Comparison of ENCODE assay signal across 11 mouse cellular contexts in genomic region chr2:85224221-85225179, GRCm38 (mm10). TPM values are rescaled to one million over a fixed set of nuclear protein-coding genes. Genes with fewer than 3 reads are reported as not detected.
DNase-seq lines count a peak whose midpoint lies in the region; ATAC-seq lines count a peak whose summit lies in the region.
"Had no signal": no experiment of that assay in that cellular context is flagged by ENCODE, and none has a peak within 500 bp of the region (broad histone marks: within the 10 kb centered on the region; RNA-seq: fewer than 3 reads in every experiment).

No protein-coding gene starts in this region.

- no peak overlapping the region for H3K27ac ChIP-seq in forebrain, embryonic 13.5 days
- no peak overlapping the region for H3K27ac ChIP-seq in forebrain, embryonic 11.5 days (ENCODE audit: low read depth, low read length)
- no peak overlapping the region for H3K27ac ChIP-seq in limb, embryonic 10.5 days
- no peak overlapping the region for H3K27ac ChIP-seq in stomach, embryonic 14.5 days (ENCODE audit: low read length)
- H3K27ac ChIP-seq: embryonic facial prominence, embryonic 12.5 days; liver, embryonic 13.5 days had no signal

- H3K36me3 ChIP-seq in forebrain, embryonic 13.5 days (ENCODE audit: poor library complexity, severe bottlenecking) = no peaks in the 10 kb centered on the region
- no peaks in the 10 kb centered on the region for H3K36me3 ChIP-seq in forebrain, embryonic 11.5 days (ENCODE audit: control insufficient read depth, insufficient read depth, low read length)
- no peaks in the 10 kb centered on the region for H3K36me3 ChIP-seq in limb, embryonic 10.5 days
- no peaks in the 10 kb centered on the region for H3K36me3 ChIP-seq in stomach, embryonic 14.5 days (ENCODE audit: control insufficient read depth, insufficient read depth, low read length)
- H3K36me3 ChIP-seq: embryonic facial prominence, embryonic 12.5 days; liver, embryonic 13.5 days had no signal

- 0 out of 2 replicates have a peak, but pooled peaks cover 6% of the 10 kb centered on the region for H3K4me1 ChIP-seq in forebrain, embryonic 13.5 days
- no peaks in the 10 kb centered on the region for H3K4me1 ChIP-seq in forebrain, embryonic 11.5 days (replicated peaks; ENCODE audit: control insufficient read depth, insufficient read depth, low read length)
- peaks cover 8% of the 10 kb centered on the region for H3K4me1 ChIP-seq in limb, embryonic 10.5 days
- H3K4me1 ChIP-seq in stomach, embryonic 14.5 days (ENCODE audit: control insufficient read depth, insufficient read depth, low read length) = no peaks in the 10 kb centered on the region
- H3K4me1 ChIP-seq: embryonic facial prominence, embryonic 12.5 days; liver, embryonic 13.5 days had no signal

- peak; percentile 45; the same call in 1 of the 2 replicates for ATAC-seq in forebrain, embryonic 13.5 days
- no peak for ATAC-seq in forebrain, embryonic 11.5 days (replicated peaks; ENCODE audit: low FRiP score)
- ATAC-seq in stomach, embryonic 14.5 days (ENCODE audit: insufficient number of reproducible peaks, insufficient read depth, low FRiP score, low read depth) = peak; percentile 59

- H3K4me2 ChIP-seq in forebrain, embryonic 13.5 days = no peak overlapping the region
- no peak overlapping the region for H3K4me2 ChIP-seq in forebrain, embryonic 11.5 days (ENCODE audit: low read depth, low read length, severe bottlenecking)
- H3K4me2 ChIP-seq in stomach, embryonic 14.5 days (replicated peaks; ENCODE audit: low read depth, low read length) = no peak overlapping the region; the same call in 1 of the 2 replicates
- H3K4me2 ChIP-seq: embryonic facial prominence, embryonic 12.5 days; liver, embryonic 13.5 days had no signal

- H3K9me3 ChIP-seq in forebrain, embryonic 13.5 days (replicated peaks) = no peaks in the 10 kb centered on the region
- no peaks in the 10 kb centered on the region for H3K9me3 ChIP-seq in forebrain, embryonic 11.5 days (ENCODE audit: control insufficient read depth, low read length)
- no peaks in the 10 kb centered on the region for H3K9me3 ChIP-seq in limb, embryonic 10.5 days (replicated peaks)
- no peaks in the 10 kb centered on the region for H3K9me3 ChIP-seq in stomach, embryonic 14.5 days (ENCODE audit: control insufficient read depth, low read depth, low read length)
- H3K9me3 ChIP-seq: embryonic facial prominence, embryonic 12.5 days; liver, embryonic 13.5 days had no signal

- no peak for DNase-seq in forebrain, embryonic 11.5 days (ENCODE audit: low spot score)
- DNase-seq in ovary, postnatal 14 days (ENCODE audit: low spot score) = peak; percentile 7
- no peak for DNase-seq in ovary, adult 18-20 months (ENCODE audit: low spot score)
- DNase-seq in limb, embryonic 10.5 days (ENCODE audit: low spot score) = peak; percentile 38
- DNase-seq in ovary, postnatal 36 days (ENCODE audit: low spot score) = no peak
- DNase-seq in cerebellum, postnatal 4 days (ENCODE audit: low spot score in 2 of 2) = no peak
- DNase-seq: heart, postnatal 4 days; liver, embryonic 13.5 days had no signal

- H3K4me3 ChIP-seq in forebrain, embryonic 13.5 days = no peak overlapping the region
- H3K4me3 ChIP-seq in forebrain, embryonic 11.5 days (ENCODE audit: low read depth, low read length) = no peak overlapping the region
- peak overlapping the region; percentile 25; the same call in 1 of the 2 replicates for H3K4me3 ChIP-seq in limb, embryonic 10.5 days
- H3K4me3 ChIP-seq in stomach, embryonic 14.5 days (ENCODE audit: low read depth, low read length) = no peak overlapping the region
- H3K4me3 ChIP-seq: embryonic facial prominence, embryonic 12.5 days; liver, embryonic 13.5 days had no signal

- H3K9ac ChIP-seq in forebrain, embryonic 13.5 days = no peak overlapping the region
- no peak overlapping the region for H3K9ac ChIP-seq in forebrain, embryonic 11.5 days (ENCODE audit: low read length)
- no peak overlapping the region for H3K9ac ChIP-seq in stomach, embryonic 14.5 days (replicated peaks; ENCODE audit: low read depth, low read length)
- H3K9ac ChIP-seq: embryonic facial prominence, embryonic 12.5 days; liver, embryonic 13.5 days had no signal

- WGBS in forebrain, embryonic 13.5 days = 43% methylated on average over 17 of the region's 17 CpGs
- WGBS in forebrain, embryonic 11.5 days = 51% methylated on average over 17 of the region's 17 CpGs
- 40% methylated on average over 17 of the region's 17 CpGs for WGBS in limb, embryonic 10.5 days
- WGBS in stomach, embryonic 14.5 days = 40% methylated on average over 17 of the region's 17 CpGs

- no peaks in the 10 kb centered on the region for H3K27me3 ChIP-seq in forebrain, embryonic 13.5 days
- H3K27me3 ChIP-seq in forebrain, embryonic 11.5 days (ENCODE audit: control insufficient read depth, insufficient read depth, low read length) = no peaks in the 10 kb centered on the region
- H3K27me3 ChIP-seq in limb, embryonic 10.5 days (ENCODE audit: low read depth, poor library complexity, severe bottlenecking) = no peaks in the 10 kb centered on the region
- H3K27me3 ChIP-seq in stomach, embryonic 14.5 days (ENCODE audit: control insufficient read depth, insufficient read depth, low read length) = no peaks in the 10 kb centered on the region
- H3K27me3 ChIP-seq: embryonic facial prominence, embryonic 12.5 days; liver, embryonic 13.5 days had no signal

RNA-seq across cellular contexts. Expression of gene Lrrc55, which starts 27.5 kb away (rescaled TPM):
- polyA plus RNA-seq in forebrain, embryonic 13.5 days (2015; fragmentation: Nextera tagmentation; extraction: Ambion mirVana) = 4.5 and 6.2 TPM in 2 replicates
- 0.81 and 0.87 TPM in 2 replicates for polyA plus RNA-seq in forebrain, embryonic 11.5 days (2014; fragmentation: Nextera tagmentation; extraction: Ambion mirVana)
- polyA plus RNA-seq in limb, embryonic 10.5 days (2016; fragmentation: Nextera tagmentation; extraction: Ambion mirVana) = 0.19 and 0.31 TPM in 2 replicates
- polyA plus RNA-seq in stomach, embryonic 14.5 days (2014; fragmentation: Nextera tagmentation; extraction: Ambion mirVana) = 2.7 and 3.0 TPM in 2 replicates

Comparison
In these comparisons a context has a peak if more than half of its experiments do, and no peak if none do; other contexts are left out.
1. DNase-seq: peak in ovary, postnatal 14 days (single experiment) and limb, embryonic 10.5 days (single experiment); none in forebrain, embryonic 11.5 days (single experiment), ovary, adult 18-20 months (single experiment), ovary, postnatal 36 days (single experiment) and cerebellum, postnatal 4 days (0 of 2).